Mouse (Mus musculus) frontal cortex, adult (tissue): ENCODE measurements around the gene Gng12.
A peak's percentile ranks its signal among the peaks of the same experiment; 100 is the strongest.

Experiments
- ATAC-seq: cut with Nextera tagmentation; 2 replicates; pipeline ENCODE4 v1.9.2; 2017; ENCODE audit warnings: mild to moderate bottlenecking, moderate library complexity, mixed read lengths; ENCODE audit not compliant: low TSS enrichment

Gng12 gene

GRCm38 (mm10) chr6:66989518-66989917 is 93.3 kb downstream of the Gng12 start:
- no peak for ATAC-seq

- ATAC-seq: peak; percentile 69; the same call in 1 of the 2 replicates
These were observed 96.0 kb downstream of the Gng12 start for GRCm38 (mm10) chr6:66992232-66992631.

- no peak for ATAC-seq
These were observed 96.6 kb downstream of the Gng12 start for GRCm38 (mm10) chr6:66992786-66993185.

- ATAC-seq: no peak
These were observed 98.8 kb downstream of the Gng12 start for GRCm38 (mm10) chr6:66994981-66995380.

GRCm38 (mm10) chr6:66995825-66996224 is 99.6 kb downstream of the Gng12 start:
- no peak for ATAC-seq

GRCm38 (mm10) chr6:66996257-66996656 is 100.1 kb downstream of the Gng12 start:
- ATAC-seq: no peak

- no peak for ATAC-seq
These were observed 102.4 kb downstream of the Gng12 start for GRCm38 (mm10) chr6:66998645-66999044.

GRCm38 (mm10) chr6:66999800-67000199 is 103.6 kb downstream of the Gng12 start:
- ATAC-seq: no peak

GRCm38 (mm10) chr6:67009888-67010287 is 113.7 kb downstream of the Gng12 start:
- no peak for ATAC-seq

GRCm38 (mm10) chr6:67010370-67011216 is 114.4 kb downstream of the Gng12 start:
- peak; percentile 48 for ATAC-seq

GRCm38 (mm10) chr6:67011217-67011518 is 115.0 kb downstream of the Gng12 start:
- ATAC-seq: no peak

GRCm38 (mm10) chr6:67013293-67013948 is 117.2 kb downstream of the Gng12 start:
- no peak for ATAC-seq

GRCm38 (mm10) chr6:67013949-67014678 is 117.9 kb downstream of the Gng12 start:
- ATAC-seq: no peak

GRCm38 (mm10) chr6:67014679-67015075 is 118.5 kb downstream of the Gng12 start:
- peak; percentile 62; the same call in 1 of the 2 replicates for ATAC-seq

- ATAC-seq: no peak
These were observed 119.7 kb downstream of the Gng12 start for GRCm38 (mm10) chr6:67015739-67016519.

GRCm38 (mm10) chr6:67016520-67017111 is 120.4 kb downstream of the Gng12 start:
- no peak for ATAC-seq

GRCm38 (mm10) chr6:67018365-67018764 is 122.2 kb downstream of the Gng12 start:
- ATAC-seq: no peak

GRCm38 (mm10) chr6:67019001-67019400 is 122.8 kb downstream of the Gng12 start:
- ATAC-seq: 0 out of 2 replicates have a peak, but pooled peaks have one; percentile 28

GRCm38 (mm10) chr6:67021308-67021707 is 125.1 kb downstream of the Gng12 start:
- no peak for ATAC-seq

GRCm38 (mm10) chr6:67023729-67024128 is 127.5 kb downstream of the Gng12 start:
- no peak for ATAC-seq

GRCm38 (mm10) chr6:67026661-67027060 is 130.5 kb downstream of the Gng12 start:
- ATAC-seq: no peak
